Mouse (Mus musculus) cerebellum, adult 2 months (tissue): Measurements from ENCODE around the gene Olfr691.

Experiments
- CTCF ChIP-seq: fragments of 200-500 bp; IDR thresholded peaks from 2 replicates; pipeline ENCODE4 v1.5.1; 2011; ENCODE audit warnings: low read depth, mild to moderate bottlenecking, control low read depth, low read length, moderate library complexity, borderline replicate concordance; ENCODE audit not compliant: insufficient read depth
- POLR2A ChIP-seq: fragments of 200-500 bp; IDR thresholded peaks from 2 replicates; pipeline ENCODE4 v1.6.1; 2011; ENCODE audit warnings: low read length, control low read depth, borderline replicate concordance; ENCODE audit not compliant: insufficient read depth

- TF ChIP-seq CTCF, result no peak
- TF ChIP-seq POLR2A, result no peak
Measured at GRCm38 (mm10) chr7:105342752-105343151, 682 bp upstream of the Olfr691 start.
